Mouse (Mus musculus) lung, adult 2 months (tissue): ENCODE data around the gene Angptl4. TPM values are rescaled to one million over a fixed set of nuclear protein-coding genes. Genes with fewer than 3 reads are reported as not detected.

Experiments used
- DNase-seq: peaks from one replicate; pipeline ENCODE4 v3.0.0; 2022
- H3K4me1 ChIP-seq: fragments of 200-500 bp; 2 replicates; pipeline ENCODE4 v1.6.1; 2011; ENCODE audit warnings: low read length; ENCODE audit not compliant: control insufficient read depth, insufficient read depth
- H3K4me3 ChIP-seq: fragments of 200-500 bp; replicated peaks from 2 replicates; pipeline ENCODE3; 2011; ENCODE audit warnings: low read depth, mild to moderate bottlenecking, control low read depth, low read length; ENCODE audit errors: extremely low read depth
- CTCF ChIP-seq: fragments of 200-500 bp; IDR thresholded peaks from 2 replicates; pipeline ENCODE4 v1.5.1; 2011; ENCODE audit warnings: mild to moderate bottlenecking, low read length, control low read depth; ENCODE audit not compliant: insufficient read depth
- POLR2A ChIP-seq: fragments of 200-500 bp; IDR thresholded peaks from 2 replicates; pipeline ENCODE4 v1.6.1; 2011; ENCODE audit warnings: low read depth, mild to moderate bottlenecking, control low read depth, low read length, borderline replicate concordance; ENCODE audit errors: extremely low read depth
- WGBS: fragments of 180-500 bp; shearing (Covaris S2); methylation state at CpG from one replicate; pipeline ENCODE4 v1.1.7; 2018; 5-methylcytosine and 5-hydroxymethylcytosine counted together
- polyA plus RNA-seq: library from polyadenylated mRNA; depleted of rRNA; stranded (reverse); fragments of >200 nt; gene quantifications from 2 replicates; pipeline ENCODE4 v1.2.3, GENCODE M21; 2012

Gene Angptl4
- polyA plus RNA-seq, 1 experiment, result 34.6 TPM

- TF ChIP-seq CTCF (no peak), POLR2A (peak; percentile 24; the same call in 1 of the 2 replicates)
- peak; percentile 24 for DNase-seq
- peaks cover 22% of the 10 kb centered on the region for H3K4me1 ChIP-seq
- 45% methylated on average over 5 of the region's 5 CpGs for WGBS
- peak overlapping the region; percentile 69 for H3K4me3 ChIP-seq
Observed at GRCm38 (mm10) chr17:33780431-33780830, 1.2 kb downstream of the Angptl4 start.

- DNase-seq, result no peak
- peaks cover 22% of the 10 kb centered on the region for H3K4me1 ChIP-seq
Observed at GRCm38 (mm10) chr17:33779967-33780295, 1.7 kb downstream of the Angptl4 start.

GRCm38 (mm10) chr17:33779271-33779966 lies 2.2 kb downstream of the Angptl4 start:
- peaks cover 20% of the 10 kb centered on the region for H3K4me1 ChIP-seq
- 28% methylated on average over 9 of the region's 9 CpGs for WGBS
- H3K4me3 ChIP-seq, result peak overlapping the region; percentile 61
- TF ChIP-seq POLR2A (no peak), CTCF (no peak)
- peak; percentile 82 for DNase-seq

More at GRCm38 (mm10) chr17:33779967-33780295, 1.7 kb downstream of the Angptl4 start:
- WGBS, result 59% methylated on average over 5 of the region's 5 CpGs
- peak overlapping the region; percentile 25 for H3K4me3 ChIP-seq
- TF ChIP-seq CTCF (no peak), POLR2A (no peak)

- Histone ChIP-seq H3K4me3 (no peak overlapping the region), H3K4me1 (peaks cover 7% of the 10 kb centered on the region)
- DNase-seq, result no peak
- TF ChIP-seq POLR2A (no peak), CTCF (no peak)
- 96% methylated on average over 4 of the region's 4 CpGs for WGBS
Observed at GRCm38 (mm10) chr17:33775287-33775686, 6.3 kb downstream of the Angptl4 start.

GRCm38 (mm10) chr17:33774573-33775155 lies 7.0 kb downstream of the Angptl4 start:
- WGBS, result 76% methylated on average over 8 of the region's 8 CpGs
- DNase-seq, result no peak
- H3K4me1 ChIP-seq, result peaks cover 7% of the 10 kb centered on the region
- H3K4me3 ChIP-seq, result no peak overlapping the region
- TF ChIP-seq CTCF (no peak), POLR2A (no peak)

- DNase-seq, result no peak
- whole genome bisulfite sequencing, result 79% methylated on average over 6 of the region's 6 CpGs
Observed at GRCm38 (mm10) chr17:33773871-33774572, 7.6 kb downstream of the Angptl4 start.

GRCm38 (mm10) chr17:33773426-33773825 lies 8.2 kb downstream of the Angptl4 start:
- 72% methylated on average over 6 of the region's 6 CpGs for WGBS
- no peak for DNase-seq
- TF ChIP-seq POLR2A (no peak), CTCF (no peak)

More at GRCm38 (mm10) chr17:33773871-33774572, 7.6 kb downstream of the Angptl4 start:
- TF ChIP-seq CTCF, result no peak
- no peak for TF ChIP-seq POLR2A
- Histone ChIP-seq H3K4me3 (no peak overlapping the region), H3K4me1 (peaks cover 7% of the 10 kb centered on the region)

GRCm38 (mm10) chr17:33771617-33772016 lies 10.0 kb downstream of the Angptl4 start:
- no peaks in the 10 kb centered on the region; the same call in 1 of the 2 replicates for H3K4me1 ChIP-seq
- no peak overlapping the region for H3K4me3 ChIP-seq
- 93% methylated on average over 4 of the region's 4 CpGs for WGBS
- TF ChIP-seq POLR2A (no peak), CTCF (no peak)
- DNase-seq, result no peak

More at GRCm38 (mm10) chr17:33773426-33773825, 8.2 kb downstream of the Angptl4 start:
- peaks cover 2% of the 10 kb centered on the region for H3K4me1 ChIP-seq
- H3K4me3 ChIP-seq, result no peak overlapping the region

- 74% methylated on average over 3 of the region's 3 CpGs for WGBS
- no peak for DNase-seq
- no peak for TF ChIP-seq CTCF
- TF ChIP-seq POLR2A, result no peak
- no peak overlapping the region for H3K4me3 ChIP-seq
- H3K4me1 ChIP-seq, result no peaks in the 10 kb centered on the region
Observed at GRCm38 (mm10) chr17:33766389-33766788, 15.2 kb downstream of the Angptl4 start.
